Mouse (Mus musculus) adrenal gland, adult 18-20 months (tissue): ENCODE data around the gene Slc30a10. TPM values are rescaled to one million over a fixed set of nuclear protein-coding genes. Genes with fewer than 3 reads are reported as not detected.

Experiments used
- DNase-seq, 2 experiments: peaks; one replicate each; pipeline ENCODE4 v3.0.0; 2021 to 2022; ENCODE audit warnings: low spot score in 2 of 2
- total RNA-seq, 2 experiments: library from RNA; stranded (reverse); gene quantifications; 1 replicate in 1 of 2; 2 replicates in 1 of 2; pipeline ENCODE4 v1.2.3; 2021

The Slc30a10 gene
- total RNA-seq, 2 experiments from 2014 or later: not detected

DNA sequence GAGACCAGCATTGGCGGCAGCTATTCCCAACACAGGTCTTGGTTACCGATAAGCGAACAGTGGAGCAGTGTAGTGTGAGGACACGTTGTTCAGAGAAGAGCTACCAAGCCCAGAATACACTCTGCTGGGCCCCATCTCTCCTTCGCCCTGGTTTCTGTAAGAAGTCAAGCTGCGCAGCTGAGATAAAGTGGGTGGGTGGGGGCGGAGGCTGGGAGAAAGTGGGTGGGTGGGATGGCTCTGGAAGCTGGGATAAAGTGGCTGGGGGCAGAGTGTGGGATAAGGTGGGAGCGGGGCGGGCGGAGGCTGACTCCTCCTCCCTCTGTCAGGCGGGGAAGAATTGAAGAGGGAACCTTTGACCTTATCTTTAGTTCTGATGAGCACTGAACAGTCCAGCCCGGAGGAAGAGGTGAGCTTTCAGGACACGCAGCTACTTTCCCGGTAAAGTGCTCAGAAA is 60.9 kb downstream of the Slc30a10 start:
- no peak for DNase-seq

- no peak for DNase-seq
Measured at GRCm38 (mm10) chr1:185516041-185516440, 61.4 kb downstream of the Slc30a10 start.

DNA sequence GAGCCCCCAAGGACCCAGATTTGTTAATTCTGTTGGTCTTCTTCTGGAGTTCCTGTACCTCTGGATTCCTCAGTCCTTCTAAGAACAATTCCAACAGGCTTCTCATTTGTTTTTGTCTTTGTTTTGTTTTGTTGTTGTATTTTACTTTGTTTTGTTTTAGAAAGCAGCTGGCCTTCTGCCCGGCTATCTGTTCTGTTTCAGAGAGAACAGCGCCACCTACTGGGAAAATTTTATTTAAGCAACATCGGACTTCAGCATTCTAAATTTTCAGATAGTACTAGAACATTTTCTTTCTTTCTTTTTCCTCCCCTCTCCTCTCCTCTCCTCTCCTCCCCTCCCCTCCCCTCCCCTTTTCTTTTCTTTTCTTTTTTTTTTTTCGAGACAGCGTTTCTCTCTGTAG is 62.9 kb downstream of the Slc30a10 start:
- peak in 1 of 2 experiments; percentile 8 for DNase-seq

Other genes with a start within 250 kb of the Slc30a10 start
- 10 to 100 TPM; 80.4 to 92.5 TPM for gene Iars2, start 125.5 kb upstream of the Slc30a10 start, total RNA-seq
- gene Bpnt1, start 122.7 kb upstream of the Slc30a10 start, total RNA-seq: 100 to 1,000 TPM; 116 to 119 TPM
- 100 to 1,000 TPM; 216 to 332 TPM for gene Eprs, start 91.8 kb upstream of the Slc30a10 start, total RNA-seq